Mouse (Mus musculus): ENCODE results near the gene Tent4a.
A peak's percentile ranks its signal among the peaks of the same experiment; 100 is the strongest.

Gene Tent4a

GRCm38 (mm10) chr13:69519137-69519536 lies 15.3 kb downstream of the Tent4a start:
- no peak for DNase-seq (ENCODE audit: low spot score)

- no peak for DNase-seq (ENCODE audit: low spot score)
Observed at GRCm38 (mm10) chr13:69517445-69517844, 17.0 kb downstream of the Tent4a start.

GRCm38 (mm10) chr13:69515091-69515490 lies 19.3 kb downstream of the Tent4a start:
- no peak for DNase-seq (ENCODE audit: low spot score)

GRCm38 (mm10) chr13:69509391-69510244 lies 24.8 kb downstream of the Tent4a start:
- DNase-seq (ENCODE audit: low spot score) = no peak

- no peak for DNase-seq (ENCODE audit: low spot score)
Observed at GRCm38 (mm10) chr13:69507666-69508065, 26.8 kb downstream of the Tent4a start.

GRCm38 (mm10) chr13:69506341-69507086 lies 27.9 kb downstream of the Tent4a start:
- DNase-seq (ENCODE audit: low spot score) = no peak

- no peak for DNase-seq (ENCODE audit: low spot score)
Observed at GRCm38 (mm10) chr13:69502863-69503262, 31.6 kb downstream of the Tent4a start.

GRCm38 (mm10) chr13:69502157-69502750 lies 32.2 kb downstream of the Tent4a start:
- DNase-seq (ENCODE audit: low spot score) = no peak

GRCm38 (mm10) chr13:69498276-69498675 lies 36.1 kb downstream of the Tent4a start:
- no peak for DNase-seq (ENCODE audit: low spot score)

- peak; percentile 76 for DNase-seq (ENCODE audit: low spot score)
Observed at GRCm38 (mm10) chr13:69492876-69493463, 41.4 kb downstream of the Tent4a start.

- no peak for DNase-seq (ENCODE audit: low spot score)
Observed at GRCm38 (mm10) chr13:69489777-69490176, 44.6 kb downstream of the Tent4a start.

GRCm38 (mm10) chr13:69488565-69489255 lies 45.7 kb downstream of the Tent4a start:
- DNase-seq (ENCODE audit: low spot score) = no peak

GRCm38 (mm10) chr13:69487611-69488275 lies 46.7 kb downstream of the Tent4a start:
- DNase-seq (ENCODE audit: low spot score) = no peak

- no peak for DNase-seq (ENCODE audit: low spot score)
Observed at GRCm38 (mm10) chr13:69487108-69487507, 47.3 kb downstream of the Tent4a start.

- no peak for DNase-seq (ENCODE audit: low spot score)
Observed at GRCm38 (mm10) chr13:69485833-69486232, 48.6 kb downstream of the Tent4a start.

GRCm38 (mm10) chr13:69485326-69485725 lies 49.1 kb downstream of the Tent4a start:
- DNase-seq (ENCODE audit: low spot score) = no peak

GRCm38 (mm10) chr13:69482751-69483150 lies 51.7 kb downstream of the Tent4a start:
- no peak for DNase-seq (ENCODE audit: low spot score)

- DNase-seq (ENCODE audit: low spot score) = peak; percentile 85
Observed at GRCm38 (mm10) chr13:69481634-69482505, 52.5 kb downstream of the Tent4a start.

GRCm38 (mm10) chr13:69481026-69481425 lies 53.4 kb downstream of the Tent4a start:
- no peak for DNase-seq (ENCODE audit: low spot score)

GRCm38 (mm10) chr13:69479906-69480305 lies 54.5 kb downstream of the Tent4a start:
- DNase-seq (ENCODE audit: low spot score) = no peak

Measured in layer of hippocampus, adult 11-12 months (tissue).